Mouse (Mus musculus) layer of hippocampus, postnatal 14 days (tissue): ENCODE data around the gene Dcxr. TPM values are rescaled to one million over a fixed set of nuclear protein-coding genes. Genes with fewer than 3 reads are reported as not detected.
"Not testable (repeated sequence)": the region's sequence is repeated elsewhere in the genome, so short reads cannot be mapped to it uniquely, and the experiment has no call there.

ENCODE experiments used
- DNase-seq, 2 experiments: peaks; one replicate each; pipeline ENCODE4 v3.0.0; 2021 to 2022; ENCODE audit warnings: low spot score in 2 of 2, mixed read lengths in 1 of 2
- long read RNA-seq, 2 experiments: library from polyadenylated mRNA; stranded (forward); transcript quantifications; one replicate each; pipeline ENCODE4 v2.0.0; 2021
- total RNA-seq, 2 experiments: library from RNA; stranded (reverse); gene quantifications; 2 replicates each; pipeline ENCODE4 v1.2.3; 2021

The Dcxr gene
- total RNA-seq, result 10 to 100 TPM; 10.4 to 12.0 TPM
- long read RNA-seq, experiment 1, partial matches to known transcripts, result 0 of 7 reads
- long read RNA-seq, experiment 1, other reads (novel, unspliced or antisense), result 0 of 7 reads
- long read RNA-seq, experiment 2, partial matches to known transcripts, result 2 of 7 reads
- long read RNA-seq, experiment 2, other reads (novel, unspliced or antisense), result 0 of 7 reads

GRCm38 (mm10) chr11:120727169-120727527 is at the start of gene Dcxr:
Gene Dcxr, minus strand, starts transcription at chr11:120727281.
- DNase-seq, result peak; percentile 68 to 86

DNA sequence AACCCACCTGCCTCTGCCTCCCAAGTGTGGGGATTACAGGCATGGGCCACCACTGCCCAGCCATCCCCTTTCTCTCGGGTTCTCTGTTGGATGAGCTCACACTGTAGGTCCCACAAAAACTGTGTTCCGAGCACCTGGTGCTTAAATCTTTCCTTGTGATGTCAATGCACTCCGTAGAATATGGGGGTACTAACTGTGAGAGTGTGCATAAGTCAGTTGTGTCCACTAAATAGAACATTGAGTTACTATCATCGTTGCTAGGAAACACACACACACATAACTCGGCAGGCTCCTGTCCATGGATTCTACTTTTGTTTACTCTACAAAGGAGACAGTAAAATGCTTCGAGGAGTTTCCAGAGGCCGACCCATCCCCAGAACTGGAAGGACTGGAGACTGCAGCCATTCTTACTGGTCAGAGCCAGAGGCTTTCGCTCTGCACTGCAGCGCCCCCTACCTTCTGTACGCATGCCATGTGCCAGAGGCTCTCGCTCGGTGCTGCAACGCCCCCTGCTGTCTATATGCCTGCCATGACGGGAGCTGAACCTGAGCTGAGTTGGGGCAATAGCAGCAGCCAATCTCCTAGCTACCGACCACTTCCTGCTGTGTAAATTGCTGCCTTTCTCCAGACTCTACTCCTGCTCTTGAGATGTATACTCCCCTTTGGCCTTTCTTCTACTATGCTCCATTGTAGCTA is 48.8 kb upstream of the Dcxr start:
- peak; percentile 96 to 97 for DNase-seq

GRCm38 (mm10) chr11:120773463-120774190 is 46.5 kb upstream of the Dcxr start:
- no peak for DNase-seq

DNA sequence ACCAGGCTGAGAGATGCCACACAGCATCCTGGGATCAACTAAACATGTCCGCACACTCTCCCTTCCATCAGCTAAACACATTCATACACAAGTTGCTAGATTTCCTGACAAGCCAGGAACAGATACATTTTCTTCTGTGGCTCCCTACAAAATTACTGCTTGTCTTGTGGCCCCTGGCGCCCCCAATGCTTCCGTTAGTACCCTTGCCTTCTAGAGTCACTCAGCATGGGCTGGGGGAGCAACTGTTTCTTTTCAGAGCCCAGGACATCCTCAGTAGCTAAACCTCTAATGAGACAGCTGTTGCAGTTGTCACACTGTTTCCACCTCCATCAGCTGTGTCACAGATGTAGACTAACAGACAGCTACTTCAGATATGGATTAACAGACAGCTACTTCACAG is 45.7 kb upstream of the Dcxr start:
- DNase-seq, result no peak

DNA sequence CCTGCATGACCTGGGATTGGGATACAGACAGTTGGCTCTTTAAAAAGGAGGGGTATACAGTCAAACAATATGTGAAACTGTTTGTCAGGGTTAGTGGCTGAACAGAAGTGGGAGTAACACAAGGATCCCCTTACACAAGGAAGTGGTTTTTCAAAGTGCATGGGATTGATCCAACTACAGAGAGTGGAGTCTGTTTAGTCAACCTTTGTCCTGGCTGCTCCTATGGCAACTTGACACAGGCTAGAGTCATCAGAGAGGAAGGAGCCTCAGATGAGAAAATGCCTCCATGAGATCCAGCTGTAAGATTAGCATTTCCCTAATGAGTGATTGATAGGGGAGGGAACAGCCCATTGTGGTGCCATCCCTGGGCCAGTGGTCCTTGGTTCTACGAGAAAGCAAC is 41.1 kb upstream of the Dcxr start:
- no peak for DNase-seq

GRCm38 (mm10) chr11:120767023-120767422 is 39.9 kb upstream of the Dcxr start:
- DNase-seq, result not testable (repeated sequence)

GRCm38 (mm10) chr11:120763121-120763999 is 36.3 kb upstream of the Dcxr start:
- DNase-seq, result not testable (repeated sequence)

GRCm38 (mm10) chr11:120762672-120763041 is 35.6 kb upstream of the Dcxr start, which contains the start of gene Hmga1b:
Gene Hmga1b, plus strand, starts transcription at chr11:120762794.
- not testable (repeated sequence) for DNase-seq

DNA sequence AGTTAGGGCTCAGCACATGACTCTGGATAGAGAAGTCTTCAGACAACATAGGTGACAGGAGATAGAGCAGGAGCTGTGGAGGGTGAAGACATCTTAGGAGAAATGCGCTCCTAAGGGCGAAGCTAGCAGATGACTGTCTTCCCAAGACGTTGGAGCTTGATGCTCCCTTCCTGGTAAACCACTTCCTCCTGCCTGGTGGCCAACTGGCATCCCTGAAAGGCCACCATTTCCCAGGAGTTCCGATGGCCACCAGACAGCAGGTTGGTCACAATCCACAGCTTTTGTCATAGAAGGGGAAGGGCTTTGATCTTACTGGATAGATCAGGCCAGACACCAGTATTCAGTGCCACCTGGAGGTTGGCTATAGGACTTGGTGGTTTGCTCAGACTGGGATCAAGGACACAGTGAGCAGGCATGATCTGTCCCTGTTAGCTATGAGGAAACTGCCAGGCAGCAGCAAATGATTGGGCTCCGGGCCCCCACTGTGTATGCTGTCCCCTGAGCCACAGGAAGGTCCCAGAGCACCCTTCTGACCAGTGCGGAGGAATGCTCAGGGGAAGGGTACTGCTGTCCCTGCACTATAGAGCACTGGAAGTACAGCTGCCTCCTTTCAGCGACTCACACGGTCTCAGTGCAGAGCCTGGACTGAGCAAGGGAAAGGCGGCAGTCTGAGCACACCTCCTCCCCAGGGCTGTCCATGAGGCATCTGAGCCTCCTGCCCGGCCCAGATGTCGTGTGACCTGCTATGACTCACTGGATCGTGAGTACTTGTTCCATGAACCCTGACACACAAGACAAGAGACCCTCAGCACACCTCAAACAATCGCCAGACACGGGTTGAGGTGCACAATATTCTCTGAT is 35.0 kb upstream of the Dcxr start:
- DNase-seq, result no peak

- DNase-seq, result no peak
Observed at GRCm38 (mm10) chr11:120760236-120760635, 33.2 kb upstream of the Dcxr start.

- no peak for DNase-seq
Observed at GRCm38 (mm10) chr11:120751606-120752005, 24.5 kb upstream of the Dcxr start.

GRCm38 (mm10) chr11:120749430-120749829 is 22.3 kb upstream of the Dcxr start:
- DNase-seq, result peak in 1 of 2 experiments; percentile 24

- no peak for DNase-seq
Observed at GRCm38 (mm10) chr11:120747974-120748373, 20.9 kb upstream of the Dcxr start.

DNA sequence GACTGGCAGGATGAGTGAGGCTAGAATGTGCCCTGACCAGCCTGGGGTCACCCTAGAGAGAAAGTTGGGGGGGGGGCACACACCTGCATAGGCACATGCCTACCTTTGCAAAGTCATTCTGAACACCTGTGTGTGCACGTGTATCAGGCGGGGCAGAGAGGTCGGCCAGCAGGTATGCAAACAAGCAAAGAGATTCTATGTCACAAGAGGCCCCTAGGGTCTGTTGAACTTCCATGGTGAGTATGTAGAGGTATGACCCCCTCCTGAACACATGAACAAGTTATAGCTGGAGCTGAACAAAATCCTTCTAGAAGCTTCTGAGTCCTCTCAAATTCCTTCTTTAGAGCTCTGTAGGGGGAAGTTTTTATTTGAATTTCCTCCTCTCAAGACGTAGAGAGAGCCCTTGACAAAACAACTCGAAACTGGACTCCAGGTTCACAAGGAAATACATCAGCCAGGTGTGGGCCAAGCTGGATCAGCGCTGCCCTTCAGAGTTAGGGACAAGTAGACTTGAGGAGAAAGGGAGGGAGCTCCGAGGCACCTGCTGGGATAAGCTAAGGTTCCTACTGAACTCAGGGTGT is 17.1 kb upstream of the Dcxr start:
- no peak for DNase-seq

DNA sequence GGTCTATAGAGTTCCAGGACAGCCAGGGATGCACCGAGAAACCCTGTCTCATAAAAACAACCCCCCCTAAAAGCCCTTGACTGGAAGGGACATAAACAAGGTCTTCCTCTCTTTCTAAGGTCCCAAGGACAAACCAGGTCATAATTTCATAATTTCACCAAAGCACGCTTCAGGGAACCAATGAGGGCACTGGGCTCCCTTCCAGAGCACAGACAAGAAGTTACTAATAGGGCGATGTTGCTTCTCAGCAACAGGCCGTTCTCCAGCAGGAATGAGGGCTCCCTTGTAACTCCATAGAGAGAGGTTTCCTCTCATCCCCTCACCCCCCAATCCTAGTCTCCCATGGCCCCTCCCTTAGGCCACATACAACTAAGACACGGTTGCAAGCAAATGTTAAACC is 13.9 kb upstream of the Dcxr start:
- no peak for DNase-seq

DNA sequence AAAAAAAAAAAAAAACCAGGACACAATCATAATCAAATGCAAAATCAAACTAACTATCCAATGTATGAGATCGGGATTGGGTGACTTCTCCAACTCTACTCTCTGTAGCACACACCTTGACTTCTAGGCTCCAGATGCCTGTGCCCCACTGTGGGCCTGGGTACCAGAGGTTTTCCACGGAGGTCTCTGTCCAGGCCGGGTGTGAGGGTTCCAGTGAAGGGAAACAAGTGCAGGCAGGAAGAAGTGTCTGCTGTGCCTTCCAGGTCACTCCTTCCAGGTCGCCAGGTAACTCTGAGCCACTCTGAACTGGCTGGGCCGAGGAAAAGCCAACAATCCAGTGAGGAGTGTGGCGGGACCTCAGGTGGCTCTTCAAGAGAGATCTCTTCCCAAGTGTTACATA is 9.3 kb upstream of the Dcxr start:
- DNase-seq, result no peak

DNA sequence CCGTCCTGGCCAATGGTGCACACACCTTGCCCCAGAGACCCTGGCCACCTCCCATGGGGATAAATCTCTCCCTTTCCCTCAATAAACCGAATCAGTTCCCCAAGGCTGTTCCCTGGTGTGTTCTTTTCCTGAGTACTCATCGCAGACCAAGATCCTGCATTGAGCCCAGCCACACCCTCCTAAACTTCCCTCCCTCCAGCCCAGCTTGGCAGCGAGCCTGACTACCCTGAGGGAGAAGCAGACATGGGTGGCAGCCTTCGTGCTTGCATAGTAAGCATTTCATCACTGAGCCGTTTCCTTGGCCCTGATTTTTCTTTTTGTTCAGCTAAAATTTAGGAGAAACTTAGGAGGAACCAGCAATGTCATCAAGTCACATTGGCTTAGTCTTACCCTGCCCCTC is 6.4 kb upstream of the Dcxr start:
- DNase-seq, result no peak

DNA sequence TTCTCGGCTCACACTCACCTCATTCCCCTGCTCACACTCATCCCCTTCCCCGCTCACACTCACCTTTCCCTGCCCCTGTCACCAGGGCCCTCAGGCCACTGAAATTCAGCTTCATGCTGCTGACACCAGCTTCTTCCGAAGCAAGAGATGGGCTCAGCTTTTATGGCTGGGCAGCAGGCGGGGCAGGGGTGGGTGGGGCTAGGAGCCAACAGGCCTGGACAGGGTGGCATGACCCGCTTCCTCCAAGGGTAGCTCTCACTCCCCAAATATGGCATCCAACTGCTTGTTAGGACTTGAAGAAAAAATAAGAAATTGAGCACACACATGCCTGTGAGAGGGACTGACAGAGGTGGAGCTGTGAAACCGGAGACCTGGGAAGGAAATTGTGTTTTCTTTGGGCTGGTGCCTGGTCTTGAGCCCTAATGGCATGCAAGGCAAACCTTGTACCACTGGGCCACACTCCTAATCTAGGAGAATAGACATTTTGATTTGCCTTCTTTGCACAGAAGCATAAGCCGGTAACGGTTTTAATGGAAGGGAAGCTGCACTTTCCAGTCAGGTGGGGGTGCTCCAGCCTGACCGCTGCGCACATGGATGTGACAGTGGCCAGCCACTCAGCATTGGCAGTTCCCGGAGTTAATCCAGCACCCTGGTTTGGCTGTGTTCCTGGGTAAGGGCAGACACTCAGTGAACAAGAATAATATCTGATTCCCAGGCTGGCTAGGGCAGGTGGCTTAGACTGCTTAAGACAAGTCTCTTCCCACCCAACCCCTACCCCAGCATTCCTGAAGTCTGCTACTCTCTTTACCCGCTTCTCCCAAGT is 5.0 kb upstream of the Dcxr start, which contains the start of gene Cbr2:
TSS of gene Cbr2 (minus strand) at position 257 of the 823 bp plus-strand sequence.
- no peak for DNase-seq

DNA sequence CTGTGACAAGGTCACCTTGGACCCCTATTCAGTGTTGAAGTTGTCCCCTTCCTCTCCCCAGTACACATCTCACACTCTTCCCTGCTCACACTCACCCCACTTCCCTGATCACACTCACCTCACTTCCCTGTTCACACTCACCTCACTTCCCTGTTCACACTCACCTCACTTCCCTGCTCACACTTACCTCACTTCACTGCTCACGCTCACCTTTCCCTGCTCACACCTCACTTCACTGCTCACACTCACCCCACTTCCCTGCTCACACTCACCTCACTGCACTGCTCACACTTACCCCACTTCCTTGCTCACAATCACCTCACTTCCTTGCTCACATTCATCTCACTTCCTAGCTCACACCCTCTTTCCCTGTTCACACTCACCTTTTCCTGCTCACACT is 4.3 kb upstream of the Dcxr start:
- no peak for DNase-seq
